Mouse (Mus musculus) stomach, embryonic 16.5 days (tissue): ENCODE data around the gene Acot4. TPM values are rescaled to one million over a fixed set of nuclear protein-coding genes. Genes with fewer than 3 reads are reported as not detected.
"Not testable (repeated sequence)": the region's sequence is repeated elsewhere in the genome, so short reads cannot be mapped to it uniquely, and the experiment has no call there.

Experiments
- ATAC-seq: fragments of 200-750 bp; cut with Nextera tagmentation; 2 replicates; pipeline ENCODE4 v1.8.0; 2017; ENCODE audit warnings: moderate number of reproducible peaks, moderate TSS enrichment; ENCODE audit not compliant: insufficient read depth, low FRiP score
- H3K27ac ChIP-seq: fragments of 300-500 bp; sonication (generic); 2 replicates; pipeline ENCODE4 v1.5.1; 2014; ENCODE audit warnings: low read length
- H3K27me3 ChIP-seq: fragments of 300-500 bp; sonication (generic); 2 replicates; pipeline ENCODE4 v1.6.1; 2014; ENCODE audit warnings: low read length, control low read depth, mixed read lengths; ENCODE audit not compliant: control insufficient read depth, insufficient read depth
- H3K36me3 ChIP-seq: fragments of 300-500 bp; sonication (generic); 2 replicates; pipeline ENCODE4 v1.6.1; 2014; ENCODE audit warnings: low read length; ENCODE audit not compliant: control insufficient read depth, insufficient read depth
- H3K4me1 ChIP-seq: fragments of 300-500 bp; sonication (generic); 2 replicates; pipeline ENCODE4 v1.6.1; 2014; ENCODE audit warnings: low read length, control low read depth, mixed read lengths; ENCODE audit not compliant: control insufficient read depth, insufficient read depth
- H3K4me2 ChIP-seq: fragments of 300-500 bp; sonication (generic); 2 replicates; pipeline ENCODE4 v1.6.1; 2014; ENCODE audit warnings: low read depth, low read length, mixed read lengths
- H3K4me3 ChIP-seq: fragments of 300-500 bp; sonication (generic); replicated peaks from 2 replicates; pipeline ENCODE4 v1.5.1; 2014; ENCODE audit warnings: mild to moderate bottlenecking, low read length
- H3K9ac ChIP-seq: fragments of 300-500 bp; sonication (generic); 2 replicates; pipeline ENCODE4 v1.6.1; 2014; ENCODE audit warnings: low read length
- H3K9me3 ChIP-seq: fragments of 300-500 bp; sonication (generic); replicated peaks from 2 replicates; pipeline ENCODE4 v1.6.1; 2016; ENCODE audit warnings: low read length, control low read depth; ENCODE audit not compliant: control insufficient read depth
- whole genome bisulfite sequencing: fragments of 180-500 bp; shearing (Covaris S2); extraction: QIAGEN DNeasy Blood & Tissue Kit; methylation state at CpG from one replicate; pipeline ENCODE4 v1.1.7; 2014; 5-methylcytosine and 5-hydroxymethylcytosine counted together
- polyA plus RNA-seq: library from polyadenylated mRNA; unstranded; fragments of >200 nt; fragmentation: Nextera tagmentation; extraction: Ambion mirVana; gene quantifications from 2 replicates; pipeline ENCODE4 v1.2.1, GENCODE M21; 2015

Acot4 gene
- polyA plus RNA-seq, 1 experiment from 2014 or later: 1.7 TPM

- H3K4me2 ChIP-seq: peak overlapping the region; percentile 45
- H3K27ac ChIP-seq: peak overlapping the region; percentile 6; the same call in 1 of the 2 replicates
- no peaks in the 10 kb centered on the region for H3K9me3 ChIP-seq
- H3K36me3 ChIP-seq: no peaks in the 10 kb centered on the region
- no peaks in the 10 kb centered on the region for H3K27me3 ChIP-seq
- ATAC-seq: no peak
- 52% methylated on average over 8 of the region's 8 CpGs for WGBS
- H3K4me1 ChIP-seq: no peaks in the 10 kb centered on the region
- peak overlapping the region; percentile 49 for H3K4me3 ChIP-seq
- peak overlapping the region; percentile 68 for H3K9ac ChIP-seq
Observed at GRCm38 (mm10) chr12:84008729-84009128, 29.4 kb upstream of the Acot4 start.

GRCm38 (mm10) chr12:84009171-84009965, 28.8 kb upstream of the Acot4 start, which contains the start of gene Acot1:
TSS of gene Acot1 (plus strand) at chr12:84009490.
- ATAC-seq: peak; percentile 96
- not testable (repeated sequence) for H3K4me1 ChIP-seq, H3K9me3 ChIP-seq, H3K27me3 ChIP-seq, H3K36me3 ChIP-seq
- under 1% methylated on average over 53 of the region's 70 CpGs for WGBS
- Histone ChIP-seq H3K27ac (peak within 1 kb of the TSS; percentile 6; the same call in 1 of the 2 replicates), H3K9ac (peak within 1 kb of the TSS; percentile 68), H3K4me3 (peak within 1 kb of the TSS; percentile 49), H3K4me2 (peak within 1 kb of the TSS; percentile 45)

- WGBS: 71% methylated on average over 3 of the region's 3 CpGs
- Histone ChIP-seq H3K9ac (peak overlapping the region; percentile 68; the same call in 1 of the 2 replicates), H3K4me3 (peak overlapping the region; percentile 49), H3K27ac (no peak overlapping the region), H3K4me1 (no peaks in the 10 kb centered on the region), H3K4me2 (peak overlapping the region; percentile 45), H3K27me3 (no peaks in the 10 kb centered on the region), H3K9me3 (no peaks in the 10 kb centered on the region), H3K36me3 (no peaks in the 10 kb centered on the region)
- ATAC-seq: no peak
Observed at GRCm38 (mm10) chr12:84010201-84010600, 28.0 kb upstream of the Acot4 start.

GRCm38 (mm10) chr12:84011251-84012040, 26.7 kb upstream of the Acot4 start:
- Histone ChIP-seq H3K4me3 (peak overlapping the region; percentile 8; the same call in 1 of the 2 replicates), H3K27ac (no peak overlapping the region)
- ATAC-seq: no peak

GRCm38 (mm10) chr12:84013130-84013529, 25.0 kb upstream of the Acot4 start:
- Histone ChIP-seq H3K4me3 (no peak overlapping the region), H3K36me3 (no peaks in the 10 kb centered on the region), H3K9ac (no peak overlapping the region), H3K9me3 (no peaks in the 10 kb centered on the region), H3K4me1 (no peaks in the 10 kb centered on the region), H3K27ac (no peak overlapping the region), H3K27me3 (no peaks in the 10 kb centered on the region), H3K4me2 (no peak overlapping the region)
- no peak for ATAC-seq
- 71% methylated on average over 6 of the region's 6 CpGs for WGBS

More at GRCm38 (mm10) chr12:84011251-84012040, 26.7 kb upstream of the Acot4 start:
- no peaks in the 10 kb centered on the region for H3K27me3 ChIP-seq
- H3K9ac ChIP-seq: no peak overlapping the region
- no peaks in the 10 kb centered on the region for H3K36me3 ChIP-seq
- 61% methylated on average over 12 of the region's 12 CpGs for WGBS
- H3K4me1 ChIP-seq: no peaks in the 10 kb centered on the region
- H3K4me2 ChIP-seq: peak overlapping the region; percentile 0; the same call in 1 of the 2 replicates
- no peaks in the 10 kb centered on the region for H3K9me3 ChIP-seq

GRCm38 (mm10) chr12:84013701-84014100, 24.5 kb upstream of the Acot4 start:
- 87% methylated on average over 7 of the region's 7 CpGs for WGBS
- Histone ChIP-seq H3K4me2 (no peak overlapping the region), H3K9me3 (no peaks in the 10 kb centered on the region), H3K36me3 (no peaks in the 10 kb centered on the region), H3K4me3 (no peak overlapping the region), H3K9ac (no peak overlapping the region), H3K27me3 (no peaks in the 10 kb centered on the region), H3K27ac (no peak overlapping the region), H3K4me1 (no peaks in the 10 kb centered on the region)
- no peak for ATAC-seq

- peak; percentile 89 for ATAC-seq
- H3K4me2 ChIP-seq, H3K9me3 ChIP-seq, H3K9ac ChIP-seq, H3K4me3 ChIP-seq, H3K27me3 ChIP-seq, H3K4me1 ChIP-seq, H3K36me3 ChIP-seq, H3K27ac ChIP-seq: not testable (repeated sequence)
- 25% methylated on average over 7 of the region's 7 CpGs for WGBS
Observed at GRCm38 (mm10) chr12:84020528-84020927, 17.7 kb upstream of the Acot4 start.

- not testable (repeated sequence) for H3K27me3 ChIP-seq, H3K36me3 ChIP-seq, H3K9ac ChIP-seq, H3K9me3 ChIP-seq, ATAC-seq, H3K27ac ChIP-seq, H3K4me2 ChIP-seq, H3K4me1 ChIP-seq, H3K4me3 ChIP-seq
- 96% methylated on average over 4 of the region's 4 CpGs for WGBS
Observed at GRCm38 (mm10) chr12:84022266-84022665, 15.9 kb upstream of the Acot4 start.
